7 mouse cellular contexts compared by ENCODE assay signal in the genomic region with DNA sequence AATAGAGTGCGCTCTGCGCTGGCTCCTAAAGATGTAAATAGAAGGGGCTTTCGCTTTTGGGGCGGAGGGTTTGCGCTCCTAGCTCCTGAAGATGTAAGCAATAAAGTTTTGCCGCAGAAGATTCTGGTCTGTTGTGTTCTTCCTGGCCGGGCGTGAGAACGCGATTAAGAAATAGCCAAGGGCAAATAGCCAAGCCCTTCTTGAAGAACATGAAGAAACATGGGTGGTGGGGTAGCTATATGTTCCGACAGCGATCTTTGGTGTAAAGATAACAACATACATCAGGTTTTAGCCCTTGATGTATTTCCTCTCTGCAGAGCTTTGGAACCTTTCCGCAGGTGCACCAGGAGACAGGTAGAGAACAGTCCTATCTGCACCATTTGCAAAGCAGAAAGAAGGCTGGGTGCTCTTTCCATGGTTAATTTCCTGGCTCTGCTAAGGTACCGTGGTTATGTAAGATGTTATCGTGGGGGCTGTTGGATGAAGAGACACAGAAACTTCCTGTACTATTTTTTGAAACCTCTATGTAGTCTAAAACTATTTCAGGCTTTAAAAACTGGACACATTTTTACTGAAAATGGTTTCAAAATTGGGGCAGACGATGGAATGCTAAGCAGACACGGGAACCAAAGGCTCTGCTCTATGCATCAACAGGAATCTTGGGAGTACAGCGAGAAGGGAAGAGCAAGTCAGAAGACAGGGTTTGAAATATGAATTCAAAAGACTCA. TPM values are rescaled to one million over a fixed set of nuclear protein-coding genes. Genes with fewer than 3 reads are reported as not detected.
DNase-seq lines count a peak whose midpoint lies in the region; TF ChIP-seq lines count a peak whose summit lies in the region.

No protein-coding gene starts in this region.

- no peak overlapping the region for H3K27ac ChIP-seq in embryonic fibroblast, embryonic 13.5 days (ENCODE audit: insufficient read depth, low read length)
- peak overlapping the region; percentile 78 for H3K27ac ChIP-seq in limb, embryonic 10.5 days

- no peak for DNase-seq in lung, adult 2 months
- no peak for DNase-seq in lung, postnatal 36 days
- DNase-seq in limb, embryonic 10.5 days (ENCODE audit: low spot score) = no peak
- DNase-seq in skeletal muscle tissue, adult 2 months (ENCODE audit: low read depth, low spot score) = peak; percentile 47
- DNase-seq in thymus, postnatal 10 days (ENCODE audit: low spot score in 2 of 2) = no peak
- DNase-seq in ovary, postnatal 10 days (ENCODE audit: low spot score) = no peak

- peak; percentile 24; the same call in 1 of the 2 replicates for TF ChIP-seq POLR2A in lung, adult 2 months (IDR thresholded peaks at IDR 0.05; ENCODE audit: borderline replicate concordance, extremely low read depth, low read depth, low read length)
- no peak for TF ChIP-seq POLR2A in embryonic fibroblast, embryonic 13.5 days (IDR thresholded peaks at IDR 0.05; ENCODE audit: low read depth, low read length)

- no peak for TF ChIP-seq CTCF in lung, adult 2 months (IDR thresholded peaks at IDR 0.05; ENCODE audit: insufficient read depth, low read length)
- no peak for TF ChIP-seq CTCF in embryonic fibroblast, embryonic 13.5 days (IDR thresholded peaks at IDR 0.05; ENCODE audit: borderline replicate concordance, insufficient read depth, low read length)

- H3K4me1 ChIP-seq in lung, adult 2 months (ENCODE audit: control insufficient read depth, insufficient read depth, low read length) = peaks cover 19% of the 10 kb centered on the region
- no peaks in the 10 kb centered on the region for H3K4me1 ChIP-seq in embryonic fibroblast, embryonic 13.5 days (ENCODE audit: control insufficient read depth, insufficient read depth, low read length)
- H3K4me1 ChIP-seq in limb, embryonic 10.5 days = peaks cover 39% of the 10 kb centered on the region

- H3K4me3 ChIP-seq in lung, adult 2 months (replicated peaks; ENCODE audit: extremely low read depth, low read depth, low read length) = peak overlapping the region; percentile 76
- H3K4me3 ChIP-seq in embryonic fibroblast, embryonic 13.5 days (ENCODE audit: insufficient read depth, low read length) = peak overlapping the region; percentile 54
- H3K4me3 ChIP-seq in limb, embryonic 10.5 days = peak overlapping the region; percentile 55

- H3K9me3 ChIP-seq in limb, embryonic 10.5 days (replicated peaks) = no peaks in the 10 kb centered on the region

- H3K27me3 ChIP-seq in limb, embryonic 10.5 days (ENCODE audit: low read depth, poor library complexity, severe bottlenecking) = peaks cover 49% of the 10 kb centered on the region

- 30% methylated on average over 18 of the region's 18 CpGs for WGBS in lung, adult 2 months
- WGBS in limb, embryonic 10.5 days = 42% methylated on average over 18 of the region's 18 CpGs

- H3K36me3 ChIP-seq in limb, embryonic 10.5 days = no peaks in the 10 kb centered on the region

RNA-seq across cellular contexts. Expression of a gene that starts 2.5 kb away (rescaled TPM):
- polyA plus RNA-seq in lung, adult 2 months (2012; rRNA removed) = 10.6 and 21.3 TPM in 2 replicates
- 1.7 and 2.4 TPM in 2 replicates for polyA plus RNA-seq in embryonic fibroblast, embryonic 13.5 days (2011; ENCODE audit: insufficient read length, low read depth, missing spikeins)
- 1.2 and 2.1 TPM in 2 replicates for polyA plus RNA-seq in limb, embryonic 10.5 days (2016; fragmentation: Nextera tagmentation; extraction: Ambion mirVana)
